Mouse (Mus musculus) lung, postnatal 36 days (tissue): ENCODE results near the gene Obp1b.
"Not testable (repeated sequence)": the region's sequence is repeated elsewhere in the genome, so short reads cannot be mapped to it uniquely, and the experiment has no call there.

Experiments used
- DNase-seq: peaks from one replicate; pipeline ENCODE4 v3.0.0; 2022; ENCODE audit warnings: mixed read lengths

The Obp1b gene

GRCm38 (mm10) chrX:78186477-78186876 lies at the start of gene Obp1b:
Obp1b (plus strand) TSS chrX:78186777.
- not testable (repeated sequence) for DNase-seq

GRCm38 (mm10) chrX:78202220-78202619 lies 15.6 kb downstream of the Obp1b start:
- not testable (repeated sequence) for DNase-seq

- no peak for DNase-seq
These were observed 16.3 kb downstream of the Obp1b start for GRCm38 (mm10) chrX:78202829-78203228.
